Mouse (Mus musculus) urinary bladder, adult 18-20 months (tissue): ENCODE data around the gene Ctcf.

Experiments used
- DNase-seq, 2 experiments: peaks; one replicate each; pipeline ENCODE4 v3.0.0; 2022; ENCODE audit warnings: low spot score in 2 of 2, mixed read lengths in 2 of 2

Gene Ctcf

GRCm38 (mm10) chr8:105700966-105701824 is 64.8 kb downstream of the Ctcf start, which contains the start of the genes Acd and Pard6a:
TSS of gene Acd (minus strand) at chr8:105701102.
TSS of gene Pard6a (plus strand) at chr8:105701148.
- DNase-seq, result peak; percentile 92 to 99

- no peak for DNase-seq
These were observed 65.6 kb downstream of the Ctcf start for GRCm38 (mm10) chr8:105702001-105702401.

GRCm38 (mm10) chr8:105702731-105703415 is 66.5 kb downstream of the Ctcf start:
- no peak for DNase-seq

- DNase-seq, result no peak
These were observed 67.9 kb downstream of the Ctcf start for GRCm38 (mm10) chr8:105704146-105704812.

- no peak for DNase-seq
These were observed 68.6 kb downstream of the Ctcf start for GRCm38 (mm10) chr8:105704955-105705354.

GRCm38 (mm10) chr8:105706426-105706825 is 70.1 kb downstream of the Ctcf start:
- no peak for DNase-seq

- DNase-seq, result peak; percentile 72
These were observed 71.4 kb downstream of the Ctcf start, which contains the start of the genes 4933405L10Rik and Enkd1 for GRCm38 (mm10) chr8:105707498-105708403. TSS of gene 4933405L10Rik (plus strand) at chr8:105707655. TSS of gene Enkd1 (minus strand) at chr8:105708210.

GRCm38 (mm10) chr8:105708675-105709074 is 72.3 kb downstream of the Ctcf start:
- no peak for DNase-seq

- no peak for DNase-seq
These were observed 72.9 kb downstream of the Ctcf start for GRCm38 (mm10) chr8:105709317-105709716.

GRCm38 (mm10) chr8:105712286-105712685 is 75.9 kb downstream of the Ctcf start:
- DNase-seq, result no peak

- DNase-seq, result peak; percentile 74 to 77
These were observed 77.8 kb downstream of the Ctcf start for GRCm38 (mm10) chr8:105714139-105714538.

GRCm38 (mm10) chr8:105715042-105715441 is 78.7 kb downstream of the Ctcf start:
- DNase-seq, result no peak

- DNase-seq, result no peak
These were observed 80.1 kb downstream of the Ctcf start for GRCm38 (mm10) chr8:105716302-105716945.

- DNase-seq, result no peak
These were observed 83.3 kb downstream of the Ctcf start for GRCm38 (mm10) chr8:105719637-105720036.

GRCm38 (mm10) chr8:105722861-105723260 is 86.5 kb downstream of the Ctcf start:
- no peak for DNase-seq

GRCm38 (mm10) chr8:105725726-105726125 is 89.4 kb downstream of the Ctcf start:
- no peak for DNase-seq

GRCm38 (mm10) chr8:105727397-105728124 is 91.2 kb downstream of the Ctcf start:
- DNase-seq, result no peak

- DNase-seq, result no peak
These were observed 95.8 kb downstream of the Ctcf start for GRCm38 (mm10) chr8:105732186-105732585.
